In the genomic region with DNA sequence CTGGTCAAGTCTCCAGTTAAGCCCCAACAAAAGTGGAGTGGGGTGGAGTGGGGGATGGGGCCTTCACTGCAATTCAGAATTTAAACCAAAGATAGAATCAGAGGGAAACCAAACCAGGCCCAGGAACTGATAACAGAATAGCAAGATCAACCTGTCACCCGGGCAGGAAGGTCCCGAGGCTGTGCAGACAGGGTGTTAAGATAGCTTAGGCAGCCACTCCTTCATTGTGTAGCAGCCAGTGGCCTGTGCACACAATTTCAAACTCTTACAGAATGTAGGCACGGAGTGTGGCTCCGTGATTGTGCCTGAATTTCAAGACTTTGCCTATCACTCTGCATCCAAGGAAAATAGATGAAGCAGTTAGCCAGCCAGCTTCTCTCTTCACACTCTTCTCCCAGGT, we compare ENCODE assay signal across 11 mouse cellular contexts. TPM values are rescaled to one million over a fixed set of nuclear protein-coding genes. Genes with fewer than 3 reads are reported as not detected.
DNase-seq lines count a peak whose midpoint lies in the region; ATAC-seq and TF ChIP-seq lines count a peak whose summit lies in the region.
"Had no signal": no experiment of that assay in that cellular context is flagged by ENCODE, and none has a peak within 500 bp of the region (broad histone marks: within the 10 kb centered on the region; RNA-seq: fewer than 3 reads in every experiment).

No protein-coding gene starts in this region.

- H3K4me1 ChIP-seq in heart, embryonic 14.5 days (ENCODE audit: control insufficient read depth in 2 of 2, insufficient read depth in 2 of 2, low read length in 2 of 2): no peaks in the 10 kb centered on the region; a peak in 1 of 4 replicates
- H3K4me1 ChIP-seq in heart, adult 2 months (ENCODE audit: control insufficient read depth, insufficient read depth, low read length): no peaks in the 10 kb centered on the region
- no peaks in the 10 kb centered on the region for H3K4me1 ChIP-seq in liver, embryonic 12.5 days
- H3K4me1 ChIP-seq in embryonic facial prominence, embryonic 14.5 days (ENCODE audit: control insufficient read depth, insufficient read depth, low read length): no peaks in the 10 kb centered on the region
- H3K4me1 ChIP-seq in stomach, embryonic 14.5 days (ENCODE audit: control insufficient read depth, insufficient read depth, low read length): no peaks in the 10 kb centered on the region
- H3K4me1 ChIP-seq in midbrain, embryonic 11.5 days (ENCODE audit: control insufficient read depth, insufficient read depth, low read length): no peaks in the 10 kb centered on the region
- H3K4me1 ChIP-seq: megakaryocyte, embryonic 14.5 days had no signal

- peak; percentile 47; the same call in 1 of the 2 replicates for ATAC-seq in heart, embryonic 14.5 days (ENCODE audit: insufficient number of reproducible peaks, insufficient read depth, low FRiP score, low read depth)
- no peak for ATAC-seq in liver, embryonic 12.5 days
- 0 out of 2 replicates have a peak, but pooled peaks have one; percentile 42 for ATAC-seq in embryonic facial prominence, embryonic 14.5 days (ENCODE audit: low read depth)
- peak; percentile 28; the same call in 1 of the 2 replicates for ATAC-seq in stomach, embryonic 14.5 days (ENCODE audit: insufficient number of reproducible peaks, insufficient read depth, low FRiP score, low read depth)
- ATAC-seq in midbrain, embryonic 11.5 days (ENCODE audit: low FRiP score): no peak

- H3K27me3 ChIP-seq in heart, embryonic 14.5 days (ENCODE audit: control insufficient read depth, insufficient read depth, low read length): no peaks in the 10 kb centered on the region
- no peaks in the 10 kb centered on the region for H3K27me3 ChIP-seq in heart, adult 2 months (ENCODE audit: control insufficient read depth, insufficient read depth, low read length)
- H3K27me3 ChIP-seq in liver, embryonic 12.5 days (replicated peaks): no peaks in the 10 kb centered on the region
- peaks cover 3% of the 10 kb centered on the region; the same call in 1 of the 2 replicates for H3K27me3 ChIP-seq in embryonic facial prominence, embryonic 14.5 days (replicated peaks; ENCODE audit: control insufficient read depth, insufficient read depth, low read length)
- 0 out of 2 replicates have a peak, but pooled peaks cover 2% of the 10 kb centered on the region for H3K27me3 ChIP-seq in stomach, embryonic 14.5 days (ENCODE audit: control insufficient read depth, insufficient read depth, low read length)
- no peaks in the 10 kb centered on the region; the same call in none of the 2 replicates for H3K27me3 ChIP-seq in midbrain, embryonic 11.5 days (ENCODE audit: control insufficient read depth, insufficient read depth, low read length)

- TF ChIP-seq POLR2A in heart, adult 2 months (IDR thresholded peaks at IDR 0.05; ENCODE audit: insufficient read depth, low read depth, low read length): no peak

- no peaks in the 10 kb centered on the region for H3K36me3 ChIP-seq in heart, embryonic 14.5 days (ENCODE audit: control insufficient read depth, insufficient read depth, low read length)
- H3K36me3 ChIP-seq in heart, adult 2 months (ENCODE audit: control insufficient read depth, insufficient read depth, low read length): no peaks in the 10 kb centered on the region
- no peaks in the 10 kb centered on the region for H3K36me3 ChIP-seq in liver, embryonic 12.5 days
- no peaks in the 10 kb centered on the region for H3K36me3 ChIP-seq in embryonic facial prominence, embryonic 14.5 days (ENCODE audit: control insufficient read depth, insufficient read depth, low read length)
- no peaks in the 10 kb centered on the region for H3K36me3 ChIP-seq in stomach, embryonic 14.5 days (ENCODE audit: control insufficient read depth, insufficient read depth, low read length)
- no peaks in the 10 kb centered on the region for H3K36me3 ChIP-seq in midbrain, embryonic 11.5 days (ENCODE audit: control insufficient read depth, insufficient read depth, low read length)

- DNase-seq in heart, adult 2 months: no peak
- DNase-seq in liver: no peak
- DNase-seq in embryonic facial prominence, embryonic 14.5 days (ENCODE audit: low spot score): no peak
- DNase-seq in midbrain, embryonic 11.5 days (ENCODE audit: low spot score, missing footprints): no peak
- no peak for DNase-seq in cerebellum, adult 11 months
- DNase-seq: adrenal gland, postnatal 36 days; cerebellum, adult 2 months had no signal

- H3K27ac ChIP-seq in heart, embryonic 14.5 days (replicated peaks in 1 of 2; ENCODE audit: control insufficient read depth in 1 of 2, insufficient read depth in 1 of 2, low read depth in 2 of 2, low read length in 2 of 2): peak overlapping the region; percentile 66 to 69
- no peak overlapping the region for H3K27ac ChIP-seq in heart, adult 2 months
- H3K27ac ChIP-seq in liver, embryonic 12.5 days: no peak overlapping the region
- peak overlapping the region; percentile 79 for H3K27ac ChIP-seq in embryonic facial prominence, embryonic 14.5 days (replicated peaks; ENCODE audit: low read depth, low read length)
- H3K27ac ChIP-seq in stomach, embryonic 14.5 days (ENCODE audit: low read length): no peak overlapping the region
- no peak overlapping the region for H3K27ac ChIP-seq in midbrain, embryonic 11.5 days (ENCODE audit: low read depth, low read length)

- peak overlapping the region; percentile 42 to 46 for H3K4me3 ChIP-seq in heart, embryonic 14.5 days (ENCODE audit: control insufficient read depth in 1 of 2, insufficient read depth in 1 of 2, low read depth in 1 of 2, low read length in 2 of 2)
- H3K4me3 ChIP-seq in heart, adult 2 months: no peak overlapping the region
- peak overlapping the region; percentile 9; the same call in 1 of the 2 replicates for H3K4me3 ChIP-seq in liver, embryonic 12.5 days
- peak overlapping the region; percentile 46 for H3K4me3 ChIP-seq in embryonic facial prominence, embryonic 14.5 days (ENCODE audit: low read depth, low read length)
- peak overlapping the region; percentile 33 for H3K4me3 ChIP-seq in stomach, embryonic 14.5 days (ENCODE audit: low read depth, low read length)
- H3K4me3 ChIP-seq in midbrain, embryonic 11.5 days (ENCODE audit: low read depth, low read length): no peak overlapping the region
- H3K4me3 ChIP-seq: megakaryocyte, embryonic 14.5 days had no signal

- peak overlapping the region; percentile 65 for H3K9ac ChIP-seq in heart, embryonic 14.5 days (ENCODE audit: low read length)
- H3K9ac ChIP-seq in heart, adult 2 months (ENCODE audit: low read depth, low read length): no peak overlapping the region
- H3K9ac ChIP-seq in liver, embryonic 12.5 days: no peak overlapping the region
- H3K9ac ChIP-seq in embryonic facial prominence, embryonic 14.5 days (ENCODE audit: low read depth, low read length): peak overlapping the region; percentile 65
- peak overlapping the region; percentile 21; the same call in 1 of the 2 replicates for H3K9ac ChIP-seq in stomach, embryonic 14.5 days (replicated peaks; ENCODE audit: low read depth, low read length)
- H3K9ac ChIP-seq in midbrain, embryonic 11.5 days (ENCODE audit: low read length): no peak overlapping the region

- intact Hi-C loops in heart, adult 2 months (cut with DNase I): no loop called here

- no peak for TF ChIP-seq EP300 in heart, adult 2 months (IDR thresholded peaks at IDR 0.05; ENCODE audit: insufficient read depth, low read depth, low read length)

- no peak for TF ChIP-seq CTCF in heart, adult 2 months (IDR thresholded peaks at IDR 0.05)

- no peaks in the 10 kb centered on the region for H3K79me2 ChIP-seq in heart, adult 2 months (replicated peaks; ENCODE audit: control insufficient read depth, insufficient read depth, low read length)

- 29% methylated on average over 4 of the region's 4 CpGs for WGBS in heart, embryonic 14.5 days
- 32% methylated on average over 4 of the region's 4 CpGs for WGBS in heart, adult 2 months
- 30% methylated on average over 4 of the region's 4 CpGs for WGBS in liver, embryonic 12.5 days (ENCODE audit: insufficient replicate concordance)
- 38% methylated on average over 4 of the region's 4 CpGs for WGBS in embryonic facial prominence, embryonic 14.5 days
- WGBS in stomach, embryonic 14.5 days: 39% methylated on average over 4 of the region's 4 CpGs
- WGBS in midbrain, embryonic 11.5 days: 65% methylated on average over 4 of the region's 4 CpGs

- peak overlapping the region; percentile 61 for H3K4me2 ChIP-seq in heart, embryonic 14.5 days (ENCODE audit: low read length)
- no peak overlapping the region for H3K4me2 ChIP-seq in liver, embryonic 12.5 days
- H3K4me2 ChIP-seq in embryonic facial prominence, embryonic 14.5 days (ENCODE audit: low read depth, low read length): peak overlapping the region; percentile 50
- H3K4me2 ChIP-seq in stomach, embryonic 14.5 days (replicated peaks; ENCODE audit: low read depth, low read length): peak overlapping the region; percentile 39
- no peak overlapping the region for H3K4me2 ChIP-seq in midbrain, embryonic 11.5 days

- no peaks in the 10 kb centered on the region for H3K9me3 ChIP-seq in heart, embryonic 14.5 days (ENCODE audit: control insufficient read depth, low read length)
- H3K9me3 ChIP-seq in liver, embryonic 12.5 days (replicated peaks): no peaks in the 10 kb centered on the region
- no peaks in the 10 kb centered on the region for H3K9me3 ChIP-seq in embryonic facial prominence, embryonic 14.5 days (ENCODE audit: control insufficient read depth, low read length)
- H3K9me3 ChIP-seq in stomach, embryonic 14.5 days (ENCODE audit: control insufficient read depth, low read depth, low read length): no peaks in the 10 kb centered on the region
- no peaks in the 10 kb centered on the region for H3K9me3 ChIP-seq in midbrain, embryonic 11.5 days (ENCODE audit: control insufficient read depth, low read length)
- H3K9me3 ChIP-seq: megakaryocyte, embryonic 14.5 days had no signal

RNA-seq across cellular contexts. Expression of gene Capn6, which starts 0.7 kb away (rescaled TPM):
- polyA plus RNA-seq in heart, embryonic 14.5 days (2014; fragmentation: Nextera tagmentation; extraction: Ambion mirVana): 148 and 158 TPM in 2 replicates
- under 1 TPM; 0.57 to 0.94 TPM for total RNA-seq in heart, adult 2 months (2021)
- polyA plus RNA-seq in heart, adult 2 months (2012; rRNA removed): 0.98 and 1.6 TPM in 2 replicates
- polyA plus RNA-seq in liver, embryonic 12.5 days (2016; fragmentation: Nextera tagmentation; extraction: Ambion mirVana): 25.7 and 29.7 TPM in 2 replicates
- polyA plus RNA-seq in embryonic facial prominence, embryonic 14.5 days (2014; fragmentation: Nextera tagmentation; extraction: Ambion mirVana): 392 and 427 TPM in 2 replicates
- 117 and 131 TPM in 2 replicates for polyA plus RNA-seq in stomach, embryonic 14.5 days (2014; fragmentation: Nextera tagmentation; extraction: Ambion mirVana)
- polyA plus RNA-seq in midbrain, embryonic 11.5 days (2014; fragmentation: Nextera tagmentation; extraction: Ambion mirVana): 8.6 and 9.0 TPM in 2 replicates

Comparison
In these comparisons a context has a peak if more than half of its experiments do, and no peak if none do; other contexts are left out.
1. H3K27ac ChIP-seq: peak in heart, embryonic 14.5 days (2 of 2) and embryonic facial prominence, embryonic 14.5 days (single experiment); none in heart, adult 2 months (single experiment), liver, embryonic 12.5 days (single experiment), stomach, embryonic 14.5 days (single experiment) and midbrain, embryonic 11.5 days (single experiment).
2. H3K4me3 ChIP-seq: peak in heart, embryonic 14.5 days (2 of 2), liver, embryonic 12.5 days (single experiment), embryonic facial prominence, embryonic 14.5 days (single experiment) and stomach, embryonic 14.5 days (single experiment); none in heart, adult 2 months (single experiment) and midbrain, embryonic 11.5 days (single experiment).
3. H3K9ac ChIP-seq: peak in heart, embryonic 14.5 days (single experiment), embryonic facial prominence, embryonic 14.5 days (single experiment) and stomach, embryonic 14.5 days (single experiment); none in heart, adult 2 months (single experiment), liver, embryonic 12.5 days (single experiment) and midbrain, embryonic 11.5 days (single experiment).
4. ATAC-seq: peak in heart, embryonic 14.5 days (single experiment), embryonic facial prominence, embryonic 14.5 days (single experiment) and stomach, embryonic 14.5 days (single experiment); none in liver, embryonic 12.5 days (single experiment) and midbrain, embryonic 11.5 days (single experiment).
5. H3K4me2 ChIP-seq: peak in heart, embryonic 14.5 days (single experiment), embryonic facial prominence, embryonic 14.5 days (single experiment) and stomach, embryonic 14.5 days (single experiment); none in liver, embryonic 12.5 days (single experiment) and midbrain, embryonic 11.5 days (single experiment).